Mouse (Mus musculus) gastrocnemius, postnatal 36 days (tissue): ENCODE results near the gene Nudt11. TPM values are rescaled to one million over a fixed set of nuclear protein-coding genes. Genes with fewer than 3 reads are reported as not detected.
"Not testable (repeated sequence)": the region's sequence is repeated elsewhere in the genome, so short reads cannot be mapped to it uniquely, and the experiment has no call there.

Experiments used
- DNase-seq, 2 experiments: peaks; one replicate each; pipeline ENCODE4 v3.0.0; 2022
- intact Hi-C: fragments of 180-260 bp; cut with DNase I; formaldehyde crosslinking; loops from one replicate; pipeline ENCODE4 v1.15.1; 2025
- long read RNA-seq, 2 experiments: library from polyadenylated mRNA; stranded (forward); transcript quantifications; one replicate each; pipeline ENCODE4 v2.0.0; 2021
- microRNA-seq, 2 experiments: library from miRNA; unstranded; fragments of <30 nt; microRNA quantifications; one replicate each; pipeline ENCODE4 v1.2.0; 2021
- total RNA-seq, 2 experiments: library from RNA; stranded (reverse); gene quantifications; 2 replicates each; pipeline ENCODE4 v1.2.3; 2021

Gene Nudt11
- under 1 TPM; 0.62 to 0.64 TPM for total RNA-seq
- long read RNA-seq, experiment 1 = 0 reads
- long read RNA-seq, experiment 2, partial matches to known transcripts = 0 of 2 reads
- long read RNA-seq, experiment 2, other reads (novel, unspliced or antisense) = 1 of 2 reads

GRCm38 (mm10) chrX:6047066-6047935, at the start of gene Nudt11:
TSS of gene Nudt11 (plus strand) at chrX:6047453.
- intact Hi-C loops, DNase-seq: not testable (repeated sequence)

DNA sequence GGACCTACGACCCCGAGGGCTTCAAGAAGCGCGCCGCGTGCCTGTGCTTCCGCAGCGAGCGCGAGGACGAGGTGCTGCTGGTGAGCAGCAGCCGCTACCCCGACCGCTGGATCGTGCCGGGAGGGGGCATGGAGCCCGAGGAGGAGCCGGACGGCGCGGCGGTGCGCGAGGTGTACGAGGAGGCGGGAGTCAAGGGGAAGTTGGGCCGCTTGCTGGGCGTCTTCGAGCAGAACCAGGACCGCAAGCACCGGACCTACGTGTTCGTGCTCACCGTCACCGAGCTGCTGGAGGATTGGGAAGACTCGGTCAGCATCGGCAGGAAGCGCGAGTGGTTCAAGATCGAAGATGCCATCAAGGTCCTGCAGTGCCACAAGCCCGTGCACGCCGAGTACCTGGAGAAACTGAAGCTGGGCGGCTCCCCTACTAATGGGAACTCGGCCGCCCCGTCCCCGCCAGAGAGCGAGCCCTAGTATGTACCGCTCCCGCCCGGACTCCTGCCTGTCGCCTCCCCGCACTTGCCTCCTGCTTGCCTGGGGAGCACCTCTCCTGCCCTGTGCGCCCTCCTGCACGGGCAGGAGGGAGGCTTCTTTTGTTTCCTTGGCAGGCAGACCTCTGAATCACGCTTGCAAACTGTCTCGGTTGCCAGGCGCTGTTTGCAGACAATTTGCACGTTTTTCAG, 822 bp downstream of the Nudt11 start:
- DNase-seq, intact Hi-C loops: not testable (repeated sequence)

DNA sequence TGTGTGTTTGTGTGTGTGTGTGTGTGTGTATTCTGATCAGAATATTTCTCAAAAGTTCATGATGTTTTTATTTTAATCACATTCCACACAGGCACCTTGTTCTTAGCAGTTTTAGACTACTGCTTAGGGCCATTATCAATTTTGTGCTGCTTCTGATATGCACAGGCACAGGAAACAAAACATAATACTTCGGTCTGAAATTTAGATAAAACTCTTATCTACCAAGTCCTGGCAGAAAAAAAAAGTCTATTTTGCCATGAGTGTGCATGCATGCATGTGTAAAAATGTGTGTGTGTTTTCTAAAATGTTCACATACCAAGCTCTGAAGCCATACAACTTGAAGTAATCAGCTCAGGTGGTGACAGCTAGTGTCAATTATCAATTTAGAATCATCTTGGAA, 14.3 kb downstream of the Nudt11 start:
- DNase-seq = no peak
- intact Hi-C loops = no loop called here

DNA sequence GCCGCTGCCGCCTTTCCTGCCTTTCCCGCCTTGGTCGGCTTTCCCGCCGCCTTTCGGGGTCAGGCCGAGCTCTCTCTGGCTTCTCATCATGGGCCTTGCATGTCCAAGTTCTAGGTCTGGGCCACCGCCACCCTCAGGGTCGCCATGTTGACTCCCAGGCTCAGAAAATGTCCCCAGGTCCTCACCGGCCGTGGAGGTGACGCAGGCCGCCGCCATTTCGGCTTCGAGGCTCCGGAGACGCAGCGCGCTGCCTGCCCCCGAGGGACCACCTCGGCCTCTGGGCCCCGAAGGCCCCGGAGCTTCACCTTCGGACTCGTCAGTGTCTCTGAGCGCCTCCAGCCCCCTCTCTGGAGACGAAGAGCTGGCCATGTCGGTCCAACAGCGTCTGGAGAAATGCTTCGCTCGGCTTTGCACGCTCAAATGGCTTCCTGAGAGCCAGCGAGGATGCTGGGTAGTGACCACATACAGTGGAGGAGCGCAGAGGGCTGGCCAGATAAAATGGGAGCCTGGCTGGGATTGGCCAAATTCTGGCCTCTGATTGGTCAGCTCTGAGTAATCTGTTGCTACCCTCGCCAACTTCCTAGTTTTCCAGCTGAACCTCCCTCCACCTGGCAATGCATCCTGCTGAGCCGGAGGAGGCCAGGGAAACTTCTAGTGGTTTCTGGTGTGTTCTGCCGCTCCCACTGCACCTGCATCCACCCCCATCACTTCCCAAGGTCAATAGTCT, 35.9 kb downstream of the Nudt11 start, which contains the start of gene AU022751:
AU022751 (minus strand) TSS at position 466 of the 727 bp plus-strand sequence.
- intact Hi-C loops = no loop called here
- DNase-seq = no peak

DNA sequence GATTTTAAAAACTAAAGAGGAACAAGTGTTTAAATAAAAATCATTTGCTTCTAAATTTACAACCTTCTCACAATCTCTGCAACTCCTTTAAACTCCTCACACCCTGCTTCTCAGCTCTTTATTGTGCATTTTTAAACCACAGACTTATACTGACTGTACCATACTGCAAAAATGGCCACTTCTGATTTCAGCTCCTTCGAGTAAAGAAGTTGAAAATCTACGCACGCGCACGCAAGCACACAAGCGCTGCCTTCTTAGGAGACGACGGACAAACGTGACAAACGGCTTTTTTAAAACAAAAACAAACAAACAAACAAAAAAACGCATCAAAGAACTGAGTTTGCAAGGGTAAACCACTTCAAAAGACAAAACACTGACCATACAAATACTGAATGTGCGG, 44.3 kb downstream of the Nudt11 start:
- DNase-seq = no peak
- intact Hi-C loops = no loop called here

DNA sequence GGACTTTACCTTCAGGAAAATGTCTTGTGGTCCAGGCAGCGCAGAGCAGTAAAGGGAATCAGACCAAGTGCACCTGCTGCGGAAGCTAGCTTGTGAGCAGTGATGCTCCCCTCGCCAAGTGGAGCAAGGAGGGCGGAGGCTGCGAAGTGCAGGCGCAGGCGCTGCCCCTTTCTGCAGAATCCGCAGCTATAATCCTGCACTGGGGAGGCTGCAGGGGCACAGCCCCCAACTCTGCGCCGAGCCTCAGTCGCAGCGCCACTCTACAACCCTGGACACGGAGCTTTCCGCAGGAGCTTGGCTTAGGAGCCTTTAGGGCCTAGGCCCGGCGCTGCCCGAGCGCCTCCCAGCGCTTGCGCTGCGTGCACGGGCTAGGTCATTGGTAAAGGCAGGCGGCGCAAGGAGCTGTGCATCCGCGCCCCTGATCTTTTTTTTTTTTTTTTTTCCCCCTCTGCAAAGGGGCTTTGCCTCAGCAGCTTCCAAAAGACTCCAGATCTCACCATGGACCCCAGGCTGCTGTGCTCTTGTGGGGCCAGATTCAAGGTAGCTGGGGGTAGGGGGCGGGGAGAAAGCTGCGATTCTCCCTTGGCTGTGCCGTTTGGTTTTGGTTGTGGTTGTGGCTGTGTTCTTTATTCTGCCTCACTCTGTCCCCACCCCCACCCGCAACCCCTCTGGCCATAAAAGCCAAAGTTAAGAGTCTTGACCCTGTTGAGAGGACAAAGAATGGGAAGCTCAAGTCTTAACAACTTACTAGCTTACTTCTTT, 44.9 kb downstream of the Nudt11 start:
- intact Hi-C loops = no loop called here
- DNase-seq = no peak

Small RNA genes lying within 50 kb of the gene (microRNA-seq; reads per million reads assigned to microRNA genes)
- gene Gm27360 = 0 reads per million in 2 experiments

Other genes starting within 250 kb of the Nudt11 start
- not detected for gene AU022751, start 36.0 kb downstream of the Nudt11 start, total RNA-seq
- under 1 TPM; 0.62 to 0.84 TPM for gene Nudt10, start 125.6 kb downstream of the Nudt11 start, total RNA-seq